Mouse (Mus musculus): Measurements from ENCODE around the gene Zfp697.
"Not testable (repeated sequence)": the region's sequence is repeated elsewhere in the genome, so short reads cannot be mapped to it uniquely, and the experiment has no call there.

Gene Zfp697

GRCm38 (mm10) chr3:98374062-98374719 lies 8.1 kb upstream of the Zfp697 start:
- no peak for DNase-seq

GRCm38 (mm10) chr3:98374980-98375379 lies 7.3 kb upstream of the Zfp697 start:
- no peak for DNase-seq

- no peak for DNase-seq
Observed at GRCm38 (mm10) chr3:98378267-98378666, 4.0 kb upstream of the Zfp697 start.

- DNase-seq = no peak
Observed at GRCm38 (mm10) chr3:98379236-98379635, 3.0 kb upstream of the Zfp697 start.

GRCm38 (mm10) chr3:98381677-98382245 lies 500 bp upstream of the Zfp697 start:
- no peak for DNase-seq

GRCm38 (mm10) chr3:98383024-98383790 lies 946 bp downstream of the Zfp697 start:
- peak; percentile 58 for DNase-seq

GRCm38 (mm10) chr3:98387086-98387485 lies 4.8 kb downstream of the Zfp697 start:
- no peak for DNase-seq

GRCm38 (mm10) chr3:98387756-98388155 lies 5.5 kb downstream of the Zfp697 start:
- no peak for DNase-seq

GRCm38 (mm10) chr3:98389305-98389704 lies 7.0 kb downstream of the Zfp697 start:
- no peak for DNase-seq

- peak; percentile 44 for DNase-seq
Observed at GRCm38 (mm10) chr3:98404268-98404895, 22.1 kb downstream of the Zfp697 start.

- not testable (repeated sequence) for DNase-seq
Observed at GRCm38 (mm10) chr3:98405877-98406276, 23.6 kb downstream of the Zfp697 start.

- not testable (repeated sequence) for DNase-seq
Observed at GRCm38 (mm10) chr3:98406569-98407144, 24.4 kb downstream of the Zfp697 start.

GRCm38 (mm10) chr3:98407261-98407780 lies 25.1 kb downstream of the Zfp697 start:
- DNase-seq = not testable (repeated sequence)

- DNase-seq = not testable (repeated sequence)
Observed at GRCm38 (mm10) chr3:98410619-98411580, 28.6 kb downstream of the Zfp697 start.

GRCm38 (mm10) chr3:98413733-98414132 lies 31.5 kb downstream of the Zfp697 start:
- no peak for DNase-seq

GRCm38 (mm10) chr3:98414296-98414695 lies 32.0 kb downstream of the Zfp697 start:
- DNase-seq = no peak

- DNase-seq = no peak
Observed at GRCm38 (mm10) chr3:98416426-98417250, 34.4 kb downstream of the Zfp697 start.

GRCm38 (mm10) chr3:98417328-98417727 lies 35.1 kb downstream of the Zfp697 start:
- peak; percentile 92 for DNase-seq

GRCm38 (mm10) chr3:98418991-98419785 lies 36.9 kb downstream of the Zfp697 start:
- DNase-seq = no peak

GRCm38 (mm10) chr3:98419786-98420070 lies 37.5 kb downstream of the Zfp697 start:
- no peak for DNase-seq

Data from cerebellum, adult 11-12 months (tissue).